Mouse (Mus musculus): ENCODE data around the gene Nek9.
A peak's percentile ranks its signal among the peaks of the same experiment; 100 is the strongest.

The Nek9 gene

GRCm38 (mm10) chr12:85262489-85262888 is 76.7 kb downstream of the Nek9 start:
- no peak for DNase-seq

- peak in 1 of 2 experiments; percentile 29 for DNase-seq
Measured at GRCm38 (mm10) chr12:85257008-85257639, 82.0 kb downstream of the Nek9 start.

- no peak for DNase-seq
Measured at GRCm38 (mm10) chr12:85256074-85256751, 82.9 kb downstream of the Nek9 start.

GRCm38 (mm10) chr12:85252083-85252482 is 87.1 kb downstream of the Nek9 start:
- no peak for DNase-seq

All from lung, adult 18-20 months (tissue).